Mouse (Mus musculus) megakaryocyte, embryonic 14.5 days (primary cell): Measurements from ENCODE around the gene Oaz1.

ENCODE experiments used
- FLI1 ChIP-seq: IDR thresholded peaks from 2 replicates; pipeline ENCODE4 v1.6.1; 2012; ENCODE audit warnings: low read length, inconsistent platforms, mixed read lengths
- GATA1 ChIP-seq: IDR thresholded peaks from 3 replicates; pipeline ENCODE4 v1.6.1; 2012; ENCODE audit warnings: mixed read lengths, low read length, inconsistent platforms, borderline replicate concordance

- TF ChIP-seq GATA1 = no peak
- no peak for TF ChIP-seq FLI1
These were observed 18.1 kb upstream of the Oaz1 start for GRCm38 (mm10) chr10:80808099-80808984.
